In genomic region chr5:149287148-149288038, GRCm38 (mm10) we compare ENCODE assay signal across 8 mouse cellular contexts. TPM values are rescaled to one million over a fixed set of nuclear protein-coding genes. Genes with fewer than 3 reads are reported as not detected.
DNase-seq lines count a peak whose midpoint lies in the region; ATAC-seq and TF ChIP-seq lines count a peak whose summit lies in the region.

No protein-coding gene starts in this region.

- no peak for ATAC-seq in heart, embryonic 12.5 days (ENCODE audit: insufficient number of reproducible peaks, low FRiP score)
- peak; percentile 78 for ATAC-seq in forebrain, embryonic 14.5 days
- ATAC-seq in neural tube, embryonic 13.5 days (ENCODE audit: low read depth): peak; percentile 79; the same call in 1 of the 2 replicates

- H3K4me2 ChIP-seq in heart, embryonic 12.5 days: peak overlapping the region; percentile 73
- peak overlapping the region; percentile 60 for H3K4me2 ChIP-seq in forebrain, embryonic 14.5 days (ENCODE audit: low read length)
- peak overlapping the region; percentile 59 for H3K4me2 ChIP-seq in neural tube, embryonic 13.5 days

- no peak overlapping the region for H3K27ac ChIP-seq in heart, embryonic 12.5 days (ENCODE audit: poor library complexity, severe bottlenecking)
- H3K27ac ChIP-seq in forebrain, embryonic 14.5 days (ENCODE audit: low read depth, low read length): no peak overlapping the region
- H3K27ac ChIP-seq in neural tube, embryonic 13.5 days (replicated peaks): peak overlapping the region; percentile 39
- H3K27ac ChIP-seq in thymus, adult 2 months (ENCODE audit: control insufficient read depth, insufficient read depth, low read length): no peak overlapping the region

- WGBS in heart, embryonic 12.5 days: 22% methylated on average over 41 of the region's 41 CpGs
- 22% methylated on average over 41 of the region's 41 CpGs for WGBS in forebrain, embryonic 14.5 days
- WGBS in neural tube, embryonic 13.5 days: 21% methylated on average over 41 of the region's 41 CpGs
- WGBS in thymus, adult 2 months: 92% methylated on average over 41 of the region's 41 CpGs

- H3K36me3 ChIP-seq in heart, embryonic 12.5 days: no peaks in the 10 kb centered on the region
- no peaks in the 10 kb centered on the region for H3K36me3 ChIP-seq in forebrain, embryonic 14.5 days (ENCODE audit: control insufficient read depth, insufficient read depth, low read length)
- no peaks in the 10 kb centered on the region for H3K36me3 ChIP-seq in neural tube, embryonic 13.5 days
- H3K36me3 ChIP-seq in thymus, adult 2 months (ENCODE audit: control insufficient read depth, insufficient read depth, low read length): no peaks in the 10 kb centered on the region

- peak overlapping the region; percentile 60 for H3K9ac ChIP-seq in heart, embryonic 12.5 days
- H3K9ac ChIP-seq in forebrain, embryonic 14.5 days (ENCODE audit: low read length): peak overlapping the region; percentile 60
- H3K9ac ChIP-seq in neural tube, embryonic 13.5 days: peak overlapping the region; percentile 61

- peak; percentile 10; the same call in 1 of the 2 replicates for TF ChIP-seq CTCF in brain, embryonic 14.5 days (IDR thresholded peaks at IDR 0.05; ENCODE audit: borderline replicate concordance, extremely low read depth, insufficient read depth, insufficient read length)
- TF ChIP-seq CTCF in thymus, adult 2 months (IDR thresholded peaks at IDR 0.05; ENCODE audit: borderline replicate concordance, control insufficient read depth, extremely low read depth, insufficient read depth, low read length, poor library complexity): no peak

- intact Hi-C loops in heart, postnatal 14 days (cut with DNase I): no loop called here

- H3K4me1 ChIP-seq in heart, embryonic 12.5 days (replicated peaks): peaks cover 15% of the 10 kb centered on the region; the same call in 1 of the 2 replicates
- peaks cover 4% of the 10 kb centered on the region; the same call in 1 of the 2 replicates for H3K4me1 ChIP-seq in forebrain, embryonic 14.5 days (ENCODE audit: control insufficient read depth, insufficient read depth, low read length)
- H3K4me1 ChIP-seq in neural tube, embryonic 13.5 days (replicated peaks): peaks cover 15% of the 10 kb centered on the region
- 0 out of 2 replicates have a peak, but pooled peaks cover 2% of the 10 kb centered on the region for H3K4me1 ChIP-seq in thymus, adult 2 months (replicated peaks; ENCODE audit: control insufficient read depth, insufficient read depth, low read length)

- no peak for DNase-seq in heart, postnatal 14 days
- peak; percentile 73 for DNase-seq in brain, embryonic 14.5 days (ENCODE audit: low read depth)
- peak; percentile 65 for DNase-seq in forebrain, embryonic 14.5 days (ENCODE audit: low spot score)
- DNase-seq in kidney, postnatal 10 days: peak; percentile 28
- DNase-seq in urinary bladder, postnatal 4 days (ENCODE audit: low spot score in 2 of 2): no peak
- DNase-seq in thymus, adult 2 months: no peak

- no peaks in the 10 kb centered on the region for H3K27me3 ChIP-seq in heart, embryonic 12.5 days (replicated peaks)
- H3K27me3 ChIP-seq in forebrain, embryonic 14.5 days (replicated peaks; ENCODE audit: control insufficient read depth, insufficient read depth, low read length): no peaks in the 10 kb centered on the region
- no peaks in the 10 kb centered on the region for H3K27me3 ChIP-seq in neural tube, embryonic 13.5 days
- H3K27me3 ChIP-seq in thymus, adult 2 months (ENCODE audit: control insufficient read depth, insufficient read depth, low read length): no peaks in the 10 kb centered on the region

- TF ChIP-seq POLR2A in brain, embryonic 14.5 days (IDR thresholded peaks at IDR 0.05; ENCODE audit: borderline replicate concordance, extremely low read depth, insufficient read depth, insufficient read length, poor library complexity, severe bottlenecking): no peak
- TF ChIP-seq POLR2A in thymus, adult 2 months (IDR thresholded peaks at IDR 0.05; ENCODE audit: control insufficient read depth, extremely low read depth, insufficient read depth, low read length, poor library complexity): no peak

- H3K9me3 ChIP-seq in heart, embryonic 12.5 days (replicated peaks): peaks cover 9% of the 10 kb centered on the region
- 0 out of 2 replicates have a peak, but pooled peaks cover 3% of the 10 kb centered on the region for H3K9me3 ChIP-seq in forebrain, embryonic 14.5 days (replicated peaks; ENCODE audit: control insufficient read depth, low read length)
- H3K9me3 ChIP-seq in neural tube, embryonic 13.5 days: peaks cover 10% of the 10 kb centered on the region; the same call in 1 of the 2 replicates

- peak overlapping the region; percentile 39 for H3K4me3 ChIP-seq in heart, embryonic 12.5 days
- peak overlapping the region; percentile 37 for H3K4me3 ChIP-seq in forebrain, embryonic 14.5 days (ENCODE audit: low read depth, low read length)
- peak overlapping the region; percentile 36 for H3K4me3 ChIP-seq in neural tube, embryonic 13.5 days
- no peak overlapping the region for H3K4me3 ChIP-seq in thymus, adult 2 months (ENCODE audit: control insufficient read depth, insufficient read depth, low read length)

RNA-seq across cellular contexts. Expression of gene Alox5ap, which starts 22.8 kb away (rescaled TPM):
- 4.5 and 4.9 TPM in 2 replicates for polyA plus RNA-seq in heart, embryonic 12.5 days (2016; fragmentation: Nextera tagmentation; extraction: Ambion mirVana)
- total RNA-seq in heart, postnatal 14 days (2021): 10 to 100 TPM; 13.2 to 16.8 TPM
- polyA plus RNA-seq in brain, embryonic 14.5 days (2012; rRNA removed): 11.4 and 12.7 TPM in 2 replicates
- polyA plus RNA-seq in forebrain, embryonic 14.5 days (2014; fragmentation: Nextera tagmentation; extraction: Ambion mirVana): 8.6 and 12.7 TPM in 2 replicates
- 9.3 and 14.7 TPM in 2 replicates for polyA plus RNA-seq in neural tube, embryonic 13.5 days (2015; fragmentation: Nextera tagmentation; extraction: Ambion mirVana)
- 31.6 and 50.1 TPM in 2 replicates for polyA plus RNA-seq in thymus, adult 2 months (2012; rRNA removed)

Comparison
In these comparisons a context has a peak if more than half of its experiments do, and no peak if none do; other contexts are left out.
1. DNase-seq: peak in brain, embryonic 14.5 days (single experiment), forebrain, embryonic 14.5 days (single experiment) and kidney, postnatal 10 days (single experiment); none in heart, postnatal 14 days (0 of 2), urinary bladder, postnatal 4 days (0 of 2) and thymus, adult 2 months (single experiment).
2. Peak in every context shown above with its lines, with median percentiles within 50 percentile points of each other: H3K4me2 ChIP-seq and H3K9ac ChIP-seq.